Mouse (Mus musculus): ENCODE results near the gene Arap1. TPM values are rescaled to one million over a fixed set of nuclear protein-coding genes. Genes with fewer than 3 reads are reported as not detected.
A peak's percentile ranks its signal among the peaks of the same experiment; 100 is the strongest.

Arap1 gene
- polyA plus RNA-seq, 1 experiment from 2014 or later: 11.6 TPM

GRCm38 (mm10) chr7:101316591-101317001 lies 31.3 kb upstream of the Arap1 start:
- no peak for ATAC-seq (ENCODE audit: low FRiP score)
- Histone ChIP-seq H3K27me3 (peaks cover 33% of the 10 kb centered on the region), H3K36me3 (no peaks in the 10 kb centered on the region), H3K9me3 (no peaks in the 10 kb centered on the region), H3K4me1 (replicated peaks) (peaks cover 11% of the 10 kb centered on the region), H3K4me2 (no peak overlapping the region), H3K9ac (no peak overlapping the region), H3K4me3 (no peak overlapping the region), H3K27ac (no peak overlapping the region)
- 74% methylated on average over 6 of the region's 6 CpGs for WGBS

- 78% methylated on average over 3 of the region's 3 CpGs for WGBS
- Histone ChIP-seq H3K4me2 (no peak within 1 kb of the TSS), H3K9ac (no peak within 1 kb of the TSS), H3K27me3 (peaks cover 34% of the 10 kb centered on the region), H3K27ac (no peak within 1 kb of the TSS), H3K36me3 (no peaks in the 10 kb centered on the region), H3K4me3 (no peak within 1 kb of the TSS), H3K9me3 (no peaks in the 10 kb centered on the region), H3K4me1 (replicated peaks) (peaks cover 16% of the 10 kb centered on the region)
- no peak for ATAC-seq (ENCODE audit: low FRiP score)
These were observed 30.9 kb upstream of the Arap1 start, which contains the start of gene Stard10 for GRCm38 (mm10) chr7:101317014-101317413. TSS of gene Stard10 (plus strand) at chr7:101317086.

- Histone ChIP-seq H3K4me2 (no peak overlapping the region), H3K27ac (no peak overlapping the region), H3K4me3 (no peak overlapping the region), H3K4me1 (replicated peaks) (peaks cover 26% of the 10 kb centered on the region), H3K27me3 (peaks cover 45% of the 10 kb centered on the region), H3K9ac (no peak overlapping the region), H3K36me3 (no peaks in the 10 kb centered on the region), H3K9me3 (no peaks in the 10 kb centered on the region)
- WGBS: 72% methylated on average over 4 of the region's 4 CpGs
- no peak for ATAC-seq (ENCODE audit: low FRiP score)
These were observed 29.0 kb upstream of the Arap1 start for GRCm38 (mm10) chr7:101318848-101319247.

GRCm38 (mm10) chr7:101319796-101320195 lies 28.1 kb upstream of the Arap1 start:
- H3K4me3 ChIP-seq: no peak overlapping the region
- no peak overlapping the region for H3K27ac ChIP-seq
- no peaks in the 10 kb centered on the region for H3K36me3 ChIP-seq
- H3K27me3 ChIP-seq: peaks cover 45% of the 10 kb centered on the region
- no peak overlapping the region for H3K9ac ChIP-seq
- no peak for ATAC-seq (ENCODE audit: low FRiP score)
- H3K9me3 ChIP-seq: no peaks in the 10 kb centered on the region
- H3K4me2 ChIP-seq: no peak overlapping the region
- H3K4me1 ChIP-seq (replicated peaks): peaks cover 26% of the 10 kb centered on the region
- WGBS: 89% methylated on average over 1 of the region's 1 CpGs

GRCm38 (mm10) chr7:101320399-101321217 lies 27.3 kb upstream of the Arap1 start:
- peak overlapping the region; percentile 71 for H3K4me3 ChIP-seq
- H3K9me3 ChIP-seq: no peaks in the 10 kb centered on the region
- H3K27me3 ChIP-seq: peaks cover 45% of the 10 kb centered on the region
- H3K27ac ChIP-seq: no peak overlapping the region
- H3K36me3 ChIP-seq: no peaks in the 10 kb centered on the region
- ATAC-seq (ENCODE audit: low FRiP score): peak; percentile 78
- peak overlapping the region; percentile 84 for H3K9ac ChIP-seq
- peaks cover 26% of the 10 kb centered on the region for H3K4me1 ChIP-seq (replicated peaks)
- H3K4me2 ChIP-seq: peak overlapping the region; percentile 98
- 9% methylated on average over 21 of the region's 37 CpGs for WGBS

GRCm38 (mm10) chr7:101321218-101321827 lies 26.5 kb upstream of the Arap1 start:
- Histone ChIP-seq H3K27ac (no peak overlapping the region), H3K9me3 (no peaks in the 10 kb centered on the region), H3K4me1 (replicated peaks) (peaks cover 26% of the 10 kb centered on the region), H3K4me3 (peak overlapping the region; percentile 71), H3K36me3 (no peaks in the 10 kb centered on the region), H3K27me3 (peaks cover 45% of the 10 kb centered on the region), H3K4me2 (peak overlapping the region; percentile 98), H3K9ac (peak overlapping the region; percentile 84)
- peak; percentile 61 for ATAC-seq (ENCODE audit: low FRiP score)
- WGBS: under 1% methylated on average over 39 of the region's 61 CpGs

- Histone ChIP-seq H3K9ac (0 out of 2 replicates have a peak overlapping the region, but pooled peaks have one; percentile 25), H3K4me1 (replicated peaks) (peaks cover 26% of the 10 kb centered on the region), H3K27me3 (peaks cover 41% of the 10 kb centered on the region), H3K9me3 (no peaks in the 10 kb centered on the region), H3K4me3 (no peak overlapping the region), H3K4me2 (no peak overlapping the region), H3K27ac (no peak overlapping the region), H3K36me3 (no peaks in the 10 kb centered on the region)
- WGBS: 63% methylated on average over 4 of the region's 4 CpGs
- no peak for ATAC-seq (ENCODE audit: low FRiP score)
These were observed 24.7 kb upstream of the Arap1 start for GRCm38 (mm10) chr7:101323141-101323594.

- no peak overlapping the region for H3K9ac ChIP-seq
- no peaks in the 10 kb centered on the region for H3K36me3 ChIP-seq
- H3K4me2 ChIP-seq: no peak overlapping the region
- no peaks in the 10 kb centered on the region for H3K9me3 ChIP-seq
- no peak overlapping the region for H3K4me3 ChIP-seq
- no peak for ATAC-seq (ENCODE audit: low FRiP score)
- H3K27ac ChIP-seq: no peak overlapping the region
- peaks cover 31% of the 10 kb centered on the region for H3K27me3 ChIP-seq
- 75% methylated on average over 5 of the region's 6 CpGs for WGBS
- H3K4me1 ChIP-seq (replicated peaks): peaks cover 36% of the 10 kb centered on the region
These were observed 23.5 kb upstream of the Arap1 start for GRCm38 (mm10) chr7:101324142-101324962.

- Histone ChIP-seq H3K27me3 (peaks cover 19% of the 10 kb centered on the region), H3K4me1 (replicated peaks) (peaks cover 38% of the 10 kb centered on the region), H3K27ac (no peak overlapping the region), H3K9me3 (no peaks in the 10 kb centered on the region), H3K9ac (no peak overlapping the region), H3K4me2 (no peak overlapping the region), H3K4me3 (no peak overlapping the region), H3K36me3 (no peaks in the 10 kb centered on the region)
- WGBS: 80% methylated on average over 5 of the region's 5 CpGs
- no peak for ATAC-seq (ENCODE audit: low FRiP score)
These were observed 21.9 kb upstream of the Arap1 start for GRCm38 (mm10) chr7:101326006-101326405.

GRCm38 (mm10) chr7:101327263-101327662 lies 20.6 kb upstream of the Arap1 start:
- H3K4me2 ChIP-seq: no peak overlapping the region
- H3K36me3 ChIP-seq: no peaks in the 10 kb centered on the region
- H3K27me3 ChIP-seq: peaks cover 9% of the 10 kb centered on the region
- H3K4me1 ChIP-seq (replicated peaks): peaks cover 29% of the 10 kb centered on the region
- no peaks in the 10 kb centered on the region for H3K9me3 ChIP-seq
- 66% methylated on average over 5 of the region's 5 CpGs for WGBS
- no peak for ATAC-seq (ENCODE audit: low FRiP score)
- no peak overlapping the region for H3K4me3 ChIP-seq
- H3K27ac ChIP-seq: no peak overlapping the region
- no peak overlapping the region for H3K9ac ChIP-seq

- H3K4me2 ChIP-seq: no peak overlapping the region
- 90% methylated on average over 2 of the region's 2 CpGs for WGBS
These were observed 20.1 kb upstream of the Arap1 start for GRCm38 (mm10) chr7:101327786-101328185.

GRCm38 (mm10) chr7:101328621-101329158 lies 19.2 kb upstream of the Arap1 start:
- Histone ChIP-seq H3K36me3 (no peaks in the 10 kb centered on the region), H3K4me1 (replicated peaks) (peaks cover 23% of the 10 kb centered on the region), H3K9ac (peak overlapping the region; percentile 43), H3K4me2 (no peak overlapping the region), H3K9me3 (no peaks in the 10 kb centered on the region), H3K27me3 (no peaks in the 10 kb centered on the region), H3K4me3 (no peak overlapping the region), H3K27ac (peak overlapping the region; percentile 76)
- ATAC-seq (ENCODE audit: low FRiP score): peak; percentile 46; the same call in 1 of the 2 replicates
- 64% methylated on average over 4 of the region's 4 CpGs for WGBS

More at GRCm38 (mm10) chr7:101327786-101328185, 20.1 kb upstream of the Arap1 start:
- Histone ChIP-seq H3K9ac (no peak overlapping the region), H3K9me3 (no peaks in the 10 kb centered on the region), H3K4me3 (no peak overlapping the region), H3K4me1 (replicated peaks) (peaks cover 26% of the 10 kb centered on the region), H3K27ac (no peak overlapping the region), H3K36me3 (no peaks in the 10 kb centered on the region), H3K27me3 (0 out of 2 replicates have a peak, but pooled peaks cover 4% of the 10 kb centered on the region)
- ATAC-seq (ENCODE audit: low FRiP score): no peak

Data from hindbrain, embryonic 13.5 days (tissue).